Mouse (Mus musculus): ENCODE data around the gene H1fnt.

DNA sequence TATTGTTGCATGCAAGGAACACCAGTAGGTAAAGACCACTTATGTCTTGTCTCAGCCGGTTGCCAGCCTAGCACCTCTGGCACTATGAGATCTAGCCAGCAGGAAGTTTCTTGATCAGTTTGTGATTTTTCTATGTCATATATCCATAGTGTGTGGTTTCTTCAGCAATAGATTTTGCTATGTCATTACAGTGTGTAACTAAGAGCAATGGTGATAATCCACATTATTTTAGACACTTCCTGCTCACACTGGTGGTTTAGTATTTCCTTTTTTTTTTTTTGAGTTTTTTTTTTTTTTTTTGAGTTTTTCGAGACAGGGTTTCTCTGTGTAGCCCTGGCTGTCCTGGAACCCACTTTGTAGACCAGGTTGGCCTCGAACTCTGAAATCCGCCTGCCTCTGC is 21.7 kb downstream of the H1fnt start:
- no peak for TF ChIP-seq CTCF (IDR thresholded peaks at IDR 0.05; ENCODE audit: borderline replicate concordance, extremely low read depth, insufficient read depth, insufficient read length)
- TF ChIP-seq POLR2A (IDR thresholded peaks at IDR 0.05; ENCODE audit: borderline replicate concordance, extremely low read depth, insufficient read depth, insufficient read length, poor library complexity, severe bottlenecking) = no peak
